Mouse (Mus musculus) thymus, adult 2 months (tissue): ENCODE data around the gene Gm6904. TPM values are rescaled to one million over a fixed set of nuclear protein-coding genes. Genes with fewer than 3 reads are reported as not detected.
"Not testable (repeated sequence)": the region's sequence is repeated elsewhere in the genome, so short reads cannot be mapped to it uniquely, and the experiment has no call there.

ENCODE experiments used
- DNase-seq: peaks from one replicate; pipeline ENCODE4 v3.0.0; 2021
- H3K27ac ChIP-seq: fragments of 200-500 bp; 2 replicates; pipeline ENCODE4 v1.5.1; 2012; ENCODE audit warnings: low read length, control low read depth; ENCODE audit not compliant: control insufficient read depth, insufficient read depth
- H3K27me3 ChIP-seq: fragments of 200-500 bp; 2 replicates; pipeline ENCODE4 v1.6.1; 2012; ENCODE audit warnings: mild to moderate bottlenecking, low read length, moderate library complexity, mixed read lengths; ENCODE audit not compliant: control insufficient read depth, insufficient read depth
- H3K36me3 ChIP-seq: fragments of 200-500 bp; 2 replicates; pipeline ENCODE4 v1.6.1; 2012; ENCODE audit warnings: mild to moderate bottlenecking, low read length, moderate library complexity; ENCODE audit not compliant: control insufficient read depth, insufficient read depth
- H3K4me1 ChIP-seq: fragments of 200-500 bp; replicated peaks from 2 replicates; pipeline ENCODE4 v1.6.1; 2012; ENCODE audit warnings: low read length; ENCODE audit not compliant: control insufficient read depth, insufficient read depth
- H3K4me3 ChIP-seq: fragments of 200-500 bp; 2 replicates; pipeline ENCODE4 v1.5.1; 2012; ENCODE audit warnings: mild to moderate bottlenecking, low read length, control low read depth, moderate library complexity; ENCODE audit not compliant: control insufficient read depth, insufficient read depth
- CTCF ChIP-seq: fragments of 200-500 bp; IDR thresholded peaks from 2 replicates; pipeline ENCODE4 v1.5.1; 2012; ENCODE audit warnings: mild to moderate bottlenecking, control low read depth, low read length, moderate library complexity, borderline replicate concordance; ENCODE audit not compliant: control insufficient read depth, poor library complexity, insufficient read depth; ENCODE audit errors: extremely low read depth
- POLR2A ChIP-seq: fragments of 200-500 bp; IDR thresholded peaks from 2 replicates; pipeline ENCODE4 v1.6.1; 2012; ENCODE audit warnings: mild to moderate bottlenecking, low read length, control low read depth, moderate library complexity; ENCODE audit not compliant: control insufficient read depth, poor library complexity, insufficient read depth; ENCODE audit errors: extremely low read depth
- WGBS: fragments of 180-500 bp; shearing (Covaris S2); methylation state at CpG from one replicate; pipeline ENCODE4 v1.1.7; 2018; 5-methylcytosine and 5-hydroxymethylcytosine counted together
- polyA plus RNA-seq: library from polyadenylated mRNA; depleted of rRNA; stranded (reverse); fragments of >200 nt; gene quantifications from 2 replicates; pipeline ENCODE4 v1.2.3, GENCODE M21; 2012; rRNA removed

Gene Gm6904
- 0.12 TPM in 1 of 2 replicates, not detected in the other for polyA plus RNA-seq

DNA sequence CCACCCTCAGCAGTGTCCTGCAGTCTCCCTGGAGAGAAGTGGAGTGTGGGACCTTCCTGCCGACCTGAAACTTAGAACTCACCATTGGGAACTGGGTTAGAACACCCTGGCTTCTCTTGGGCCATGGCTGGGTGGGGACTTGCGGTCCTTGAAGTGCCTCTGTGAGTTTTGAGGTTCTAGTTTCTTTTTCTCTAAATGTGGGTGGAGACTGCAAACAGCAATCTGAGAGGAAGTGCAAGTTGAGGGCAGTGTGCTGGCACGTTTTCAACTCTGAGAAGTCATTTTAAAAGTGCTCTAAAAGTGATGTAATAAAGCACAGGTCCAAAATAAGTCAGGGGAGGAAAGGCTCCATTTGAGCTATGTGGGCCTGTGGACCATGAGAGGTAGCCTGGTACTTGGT lies at the start of gene Gm6904:
Gene Gm6904 (minus strand): TSS at position 161 of the 400 bp plus-strand sequence.
- no peak within 1 kb of the TSS for H3K4me3 ChIP-seq
- 7% methylated on average over 3 of the region's 3 CpGs for WGBS
- DNase-seq: peak; percentile 5
- no peaks in the 10 kb centered on the region for H3K36me3 ChIP-seq
- TF ChIP-seq CTCF (no peak), POLR2A (no peak)
- H3K4me1 ChIP-seq: peaks cover 2% of the 10 kb centered on the region; the same call in 1 of the 2 replicates
- H3K27ac ChIP-seq: no peak within 1 kb of the TSS
- H3K27me3 ChIP-seq: no peaks in the 10 kb centered on the region

DNA sequence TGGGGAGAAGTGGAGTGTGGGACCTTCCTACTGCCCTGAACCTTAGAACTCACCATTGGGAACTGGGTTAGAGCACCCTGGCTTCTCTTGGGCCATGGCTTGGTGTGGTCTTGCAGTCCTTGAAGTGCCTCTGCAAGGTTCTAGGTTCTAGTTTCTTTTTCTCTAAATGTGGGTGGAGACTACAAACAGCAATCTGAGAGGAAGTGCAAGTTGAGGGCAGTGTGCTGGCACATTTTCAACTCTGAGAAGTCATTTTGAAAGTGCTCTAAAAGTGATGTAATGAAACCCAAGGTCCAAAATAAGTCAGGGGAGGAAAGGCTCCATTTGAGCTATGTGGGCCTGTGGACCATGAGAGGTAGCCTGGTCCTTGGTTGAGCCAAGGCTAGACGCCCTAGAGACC lies 37.4 kb upstream of the Gm6904 start, which contains the start of gene Phf11a:
Gene Phf11a (minus strand): TSS at position 132 of the 400 bp plus-strand sequence.
- H3K36me3 ChIP-seq, DNase-seq, H3K4me1 ChIP-seq, H3K27me3 ChIP-seq, H3K4me3 ChIP-seq, H3K27ac ChIP-seq: not testable (repeated sequence)
- WGBS: 78% methylated on average over 1 of the region's 1 CpGs

DNA sequence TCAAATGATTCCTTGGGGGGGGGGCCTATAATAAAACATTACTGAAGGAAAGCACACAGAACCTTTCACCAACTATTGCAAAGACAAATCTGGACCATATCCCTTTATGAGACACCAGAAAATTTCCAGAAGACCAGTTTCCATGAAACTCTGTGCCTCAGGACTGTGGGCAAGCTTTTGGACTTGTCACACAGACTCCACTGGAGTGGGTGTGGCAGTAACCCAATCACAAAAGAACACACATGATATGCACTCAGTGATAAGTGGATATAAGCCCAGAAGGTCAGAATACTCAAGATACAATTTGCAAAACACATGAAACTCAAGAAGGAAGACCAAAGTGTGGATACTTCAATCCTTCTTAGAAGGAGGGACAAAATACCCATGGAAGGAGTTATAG lies 31.8 kb upstream of the Gm6904 start:
- not testable (repeated sequence) for H3K36me3 ChIP-seq, H3K4me3 ChIP-seq, H3K4me1 ChIP-seq, DNase-seq, H3K27ac ChIP-seq, H3K27me3 ChIP-seq

DNA sequence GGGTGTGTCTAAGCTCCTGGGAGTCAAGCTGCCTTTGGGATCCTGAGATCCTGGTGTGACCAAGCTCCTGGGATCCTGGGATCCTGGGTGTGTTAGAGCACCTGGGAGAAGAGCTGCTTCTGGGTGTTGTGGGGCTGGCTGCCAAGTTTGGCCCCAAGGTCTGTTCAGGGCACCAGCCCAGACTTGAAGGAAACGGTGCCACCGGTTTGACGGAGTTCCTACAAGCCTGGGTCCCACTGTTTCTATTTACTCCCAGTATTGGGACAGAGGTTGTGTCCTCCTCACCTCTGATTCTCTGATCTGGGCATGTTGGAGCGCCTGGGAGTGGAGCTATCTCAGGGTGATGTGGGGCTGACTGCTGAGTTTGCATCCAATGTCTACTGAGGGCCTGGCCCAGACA lies 14.9 kb upstream of the Gm6904 start:
- 88% methylated on average over 4 of the region's 4 CpGs for WGBS
- not testable (repeated sequence) for DNase-seq, H3K27ac ChIP-seq, H3K27me3 ChIP-seq, H3K4me1 ChIP-seq, H3K36me3 ChIP-seq, H3K4me3 ChIP-seq

DNA sequence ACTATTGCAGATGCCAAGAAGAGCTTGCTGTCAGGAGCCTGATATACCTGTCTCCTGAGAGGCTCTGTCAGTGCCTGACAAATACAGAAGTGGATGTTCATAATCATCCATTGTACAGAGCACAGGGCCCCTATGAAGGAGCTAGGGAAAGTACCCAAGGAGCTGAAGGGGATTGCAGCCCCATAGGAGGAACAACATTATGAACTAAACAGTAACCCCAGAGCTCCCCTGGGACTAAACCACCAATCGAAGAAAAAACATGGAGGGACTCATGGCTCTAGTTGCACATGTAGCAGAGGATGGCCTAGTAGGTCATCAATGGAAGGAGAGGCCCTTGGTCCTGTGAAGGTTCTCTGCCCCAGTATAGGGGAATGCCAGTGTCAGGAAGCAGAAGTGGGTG lies 4.2 kb downstream of the Gm6904 start:
- DNase-seq, H3K4me1 ChIP-seq, H3K36me3 ChIP-seq, H3K4me3 ChIP-seq, H3K27ac ChIP-seq, H3K27me3 ChIP-seq: not testable (repeated sequence)
- 97% methylated on average over 1 of the region's 1 CpGs for WGBS

DNA sequence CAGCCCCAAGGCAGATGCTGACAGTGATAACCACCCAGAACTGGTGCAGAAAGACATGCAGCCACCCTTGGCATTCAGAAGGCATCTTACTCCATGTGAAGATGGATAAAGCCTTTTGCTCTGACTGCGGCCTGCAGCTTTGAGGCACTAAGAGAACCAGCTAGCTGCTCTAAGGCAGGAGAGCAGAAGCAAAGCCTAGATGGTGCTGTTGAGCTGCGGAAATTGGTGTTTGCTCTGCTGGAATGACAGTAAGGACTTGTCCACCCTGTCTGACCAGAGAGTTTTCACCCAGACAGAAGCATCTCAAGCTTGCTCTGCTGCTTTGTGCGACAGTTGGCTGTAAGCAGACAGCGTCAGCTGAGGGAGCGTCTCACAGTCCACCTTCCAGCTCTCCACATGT lies 9.7 kb downstream of the Gm6904 start:
- not testable (repeated sequence) for H3K4me1 ChIP-seq, H3K36me3 ChIP-seq, H3K4me3 ChIP-seq, H3K27me3 ChIP-seq, H3K27ac ChIP-seq, DNase-seq
- WGBS: 90% methylated on average over 5 of the region's 5 CpGs

DNA sequence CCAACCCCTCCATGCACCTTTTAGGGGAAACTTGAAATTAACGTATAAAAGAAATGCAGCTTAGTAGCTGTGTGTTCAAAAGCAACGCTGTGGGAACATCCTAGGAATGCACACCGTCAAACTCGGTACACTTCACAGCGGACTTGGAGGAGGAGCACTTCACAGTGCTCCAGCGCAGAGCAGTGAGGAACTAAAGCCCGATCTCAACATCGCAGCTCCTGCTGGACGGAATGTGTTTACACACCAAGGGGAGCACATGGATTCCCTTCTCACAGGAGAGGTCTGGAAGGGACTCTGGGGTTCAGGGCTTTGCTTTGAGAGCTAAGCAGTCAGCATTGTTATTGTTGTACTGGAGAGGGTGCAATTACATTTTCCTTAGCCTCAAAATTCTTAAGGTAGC lies 26.4 kb downstream of the Gm6904 start:
- H3K27ac ChIP-seq: no peak overlapping the region
- H3K27me3 ChIP-seq: no peaks in the 10 kb centered on the region
- H3K36me3 ChIP-seq: peaks cover 25% of the 10 kb centered on the region; the same call in 1 of the 2 replicates
- no peak for DNase-seq
- no peak overlapping the region for H3K4me3 ChIP-seq
- no peaks in the 10 kb centered on the region for H3K4me1 ChIP-seq
- 98% methylated on average over 9 of the region's 9 CpGs for WGBS
- TF ChIP-seq POLR2A (no peak), CTCF (no peak)

DNA sequence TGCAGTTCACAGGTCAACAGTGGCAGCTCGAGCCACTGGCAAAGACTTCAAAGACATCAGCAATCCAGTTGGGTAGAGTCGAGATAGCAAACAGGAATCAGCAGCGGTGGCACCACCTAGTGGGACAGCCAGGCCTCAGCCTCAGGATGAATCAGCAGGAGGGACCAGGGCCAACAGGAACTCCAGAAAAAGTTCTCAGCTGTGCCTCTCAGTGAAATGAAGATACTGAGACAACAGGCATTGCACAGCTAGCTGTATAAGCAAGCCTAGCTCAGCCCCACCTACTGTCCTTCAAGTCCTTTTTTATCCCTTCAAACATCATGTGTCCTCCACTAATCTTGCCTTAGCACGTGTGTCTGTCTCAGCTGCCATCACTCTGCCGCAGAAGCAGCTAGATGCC lies 28.0 kb downstream of the Gm6904 start:
- no peak for DNase-seq
- TF ChIP-seq CTCF: no peak
- no peak for TF ChIP-seq POLR2A
- no peaks in the 10 kb centered on the region for H3K27me3 ChIP-seq
- H3K4me3 ChIP-seq: no peak overlapping the region
- no peaks in the 10 kb centered on the region for H3K4me1 ChIP-seq
- peaks cover 33% of the 10 kb centered on the region for H3K36me3 ChIP-seq
- H3K27ac ChIP-seq: no peak overlapping the region
- 47% methylated on average over 5 of the region's 5 CpGs for WGBS
